Mouse (Mus musculus): Measurements from ENCODE around the gene Dcp1b. TPM values are rescaled to one million over a fixed set of nuclear protein-coding genes. Genes with fewer than 3 reads are reported as not detected.

The Dcp1b gene
- total RNA-seq, 2 experiments from 2014 or later = 1.2 to 1.4 TPM

GRCm38 (mm10) chr6:119225226-119225625, 50.2 kb downstream of the Dcp1b start:
- ATAC-seq (replicated peaks; ENCODE audit: low FRiP score, poor library complexity, severe bottlenecking) = no peak

GRCm38 (mm10) chr6:119225731-119226130, 50.7 kb downstream of the Dcp1b start:
- ATAC-seq (replicated peaks; ENCODE audit: low FRiP score, poor library complexity, severe bottlenecking) = no peak

- ATAC-seq (replicated peaks; ENCODE audit: low FRiP score, poor library complexity, severe bottlenecking) = no peak
Measured at GRCm38 (mm10) chr6:119227001-119227400, 51.9 kb downstream of the Dcp1b start.

GRCm38 (mm10) chr6:119228861-119229603, 54.0 kb downstream of the Dcp1b start:
- no peak for ATAC-seq (replicated peaks; ENCODE audit: low FRiP score, poor library complexity, severe bottlenecking)

- ATAC-seq (replicated peaks; ENCODE audit: low FRiP score, poor library complexity, severe bottlenecking) = no peak
Measured at GRCm38 (mm10) chr6:119233066-119233465, 58.0 kb downstream of the Dcp1b start.

GRCm38 (mm10) chr6:119235441-119235840, 60.4 kb downstream of the Dcp1b start:
- no peak for ATAC-seq (replicated peaks; ENCODE audit: low FRiP score, poor library complexity, severe bottlenecking)

GRCm38 (mm10) chr6:119236241-119236640, 61.2 kb downstream of the Dcp1b start, which contains the start of gene Cacna2d4:
Gene Cacna2d4 (plus strand): TSS chr6:119236526.
- ATAC-seq (replicated peaks; ENCODE audit: low FRiP score, poor library complexity, severe bottlenecking) = no peak

GRCm38 (mm10) chr6:119237427-119237989, 62.5 kb downstream of the Dcp1b start:
- no peak for ATAC-seq (replicated peaks; ENCODE audit: low FRiP score, poor library complexity, severe bottlenecking)

GRCm38 (mm10) chr6:119239341-119240005, 64.4 kb downstream of the Dcp1b start:
- ATAC-seq (replicated peaks; ENCODE audit: low FRiP score, poor library complexity, severe bottlenecking) = no peak

GRCm38 (mm10) chr6:119240256-119240655, 65.2 kb downstream of the Dcp1b start:
- no peak for ATAC-seq (replicated peaks; ENCODE audit: low FRiP score, poor library complexity, severe bottlenecking)

- no peak for ATAC-seq (replicated peaks; ENCODE audit: low FRiP score, poor library complexity, severe bottlenecking)
Measured at GRCm38 (mm10) chr6:119240871-119241705, 66.0 kb downstream of the Dcp1b start.

- ATAC-seq (replicated peaks; ENCODE audit: low FRiP score, poor library complexity, severe bottlenecking) = no peak
Measured at GRCm38 (mm10) chr6:119246082-119246481, 71.0 kb downstream of the Dcp1b start.

GRCm38 (mm10) chr6:119248578-119248977, 73.5 kb downstream of the Dcp1b start:
- no peak for ATAC-seq (replicated peaks; ENCODE audit: low FRiP score, poor library complexity, severe bottlenecking)

GRCm38 (mm10) chr6:119249726-119250125, 74.7 kb downstream of the Dcp1b start:
- ATAC-seq (replicated peaks; ENCODE audit: low FRiP score, poor library complexity, severe bottlenecking) = no peak

GRCm38 (mm10) chr6:119251704-119252103, 76.7 kb downstream of the Dcp1b start:
- no peak for ATAC-seq (replicated peaks; ENCODE audit: low FRiP score, poor library complexity, severe bottlenecking)

Other genes with a start within 250 kb of the Dcp1b start
- 0.21 TPM in 1 of 2 replicates, not detected in the other for gene Cacna1c, start 21.2 kb downstream of the Dcp1b start, total RNA-seq (2015; ENCODE audit: low replicate concordance)
- gene Cacna1c, start 21.2 kb downstream of the Dcp1b start, total RNA-seq (2017; ENCODE audit: low replicate concordance) = 0.09 TPM in 1 of 2 replicates, not detected in the other
- not detected in 2 replicates for gene Cacna2d4, start 61.3 kb downstream of the Dcp1b start, total RNA-seq (2015; ENCODE audit: low replicate concordance)
- 0.14 TPM in 1 of 2 replicates, not detected in the other for gene Cacna2d4, start 61.3 kb downstream of the Dcp1b start, total RNA-seq (2017; ENCODE audit: low replicate concordance)
- gene Lrtm2, start 155.5 kb downstream of the Dcp1b start, total RNA-seq (2015; ENCODE audit: low replicate concordance) = not detected in 2 replicates
- not detected in 2 replicates for gene Lrtm2, start 155.5 kb downstream of the Dcp1b start, total RNA-seq (2017; ENCODE audit: low replicate concordance)
- gene Adipor2, start 242.5 kb downstream of the Dcp1b start, total RNA-seq (2015; ENCODE audit: low replicate concordance) = 29.2 and 29.7 TPM in 2 replicates
- 35.7 and 40.3 TPM in 2 replicates for gene Adipor2, start 242.5 kb downstream of the Dcp1b start, total RNA-seq (2017; ENCODE audit: low replicate concordance)